Mouse (Mus musculus) thymus, postnatal 25 days (tissue): ENCODE measurements around the gene Dync1i1.

ENCODE experiments used
- DNase-seq: peaks from one replicate; pipeline ENCODE4 v3.0.0; 2022

Dync1i1 gene

GRCm38 (mm10) chr6:5775461-5775860, 50.0 kb downstream of the Dync1i1 start:
- no peak for DNase-seq

DNA sequence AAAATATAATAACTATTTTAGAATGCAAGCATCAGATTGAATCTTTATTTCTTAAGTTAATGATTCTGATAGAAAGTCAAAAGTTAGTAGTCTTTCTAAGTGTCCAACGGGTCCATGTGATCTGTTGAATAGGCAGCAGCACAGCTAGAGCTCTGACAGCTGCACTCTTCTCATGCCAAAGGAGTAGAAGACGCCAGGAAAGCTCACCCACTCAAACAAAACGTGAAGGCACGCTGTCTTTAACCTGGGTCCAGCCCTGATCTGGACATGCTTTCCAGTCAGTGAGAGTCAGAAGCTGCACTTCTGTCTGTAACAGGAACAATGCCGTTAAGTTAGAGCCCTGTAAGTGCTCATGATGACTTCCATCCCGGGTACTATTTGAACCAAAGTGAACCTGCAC, 56.3 kb downstream of the Dync1i1 start:
- no peak for DNase-seq

DNA sequence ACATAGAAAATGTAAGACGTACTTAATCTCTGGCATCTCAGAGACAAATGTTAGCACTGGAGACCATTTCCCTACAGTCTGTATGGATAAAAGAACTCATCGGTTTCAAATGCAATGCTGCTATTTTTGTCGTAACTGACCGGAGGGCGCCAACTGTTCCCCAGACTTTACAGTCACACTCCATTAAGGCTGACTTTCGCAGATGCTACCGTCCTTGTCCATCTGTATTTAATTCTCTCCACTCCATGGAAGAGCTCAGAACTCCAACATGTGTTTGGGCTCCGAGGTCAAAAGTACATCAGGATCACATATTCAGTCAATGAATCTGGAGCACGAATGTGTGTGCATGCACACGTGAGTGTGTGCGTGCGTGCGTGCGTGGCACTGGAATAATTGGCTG, 58.4 kb downstream of the Dync1i1 start:
- no peak for DNase-seq

GRCm38 (mm10) chr6:5790607-5791006, 65.2 kb downstream of the Dync1i1 start:
- no peak for DNase-seq

DNA sequence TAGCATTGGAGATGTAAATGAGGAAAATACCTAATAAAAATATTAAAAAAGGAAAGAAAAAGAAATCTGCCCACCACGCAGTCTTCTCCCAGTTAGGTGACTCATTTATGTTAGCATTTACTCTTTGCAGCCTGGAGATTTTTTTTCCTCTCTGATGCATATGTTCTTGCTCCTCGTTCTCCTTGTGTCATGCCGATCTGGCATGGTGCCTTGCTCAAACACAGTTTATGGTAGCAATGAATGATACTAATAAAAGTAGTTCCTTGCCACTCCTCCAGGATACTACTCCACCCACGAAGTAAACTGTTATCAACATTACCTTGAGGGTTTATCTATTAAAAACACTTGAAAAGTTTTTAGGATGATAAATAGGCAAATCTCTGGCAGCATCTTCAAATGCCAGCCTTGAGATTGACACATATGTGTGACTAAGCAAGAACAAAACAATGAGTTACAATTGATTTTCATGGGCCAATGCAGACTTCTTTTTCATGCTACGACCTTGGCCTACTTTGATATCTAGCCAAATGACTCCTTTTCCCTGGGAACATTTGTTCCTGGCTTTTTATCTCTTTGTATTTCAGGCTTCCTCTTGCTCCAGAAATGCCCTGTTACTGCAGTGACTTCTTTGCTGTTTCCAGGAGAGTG, 68.8 kb downstream of the Dync1i1 start:
- DNase-seq = no peak

DNA sequence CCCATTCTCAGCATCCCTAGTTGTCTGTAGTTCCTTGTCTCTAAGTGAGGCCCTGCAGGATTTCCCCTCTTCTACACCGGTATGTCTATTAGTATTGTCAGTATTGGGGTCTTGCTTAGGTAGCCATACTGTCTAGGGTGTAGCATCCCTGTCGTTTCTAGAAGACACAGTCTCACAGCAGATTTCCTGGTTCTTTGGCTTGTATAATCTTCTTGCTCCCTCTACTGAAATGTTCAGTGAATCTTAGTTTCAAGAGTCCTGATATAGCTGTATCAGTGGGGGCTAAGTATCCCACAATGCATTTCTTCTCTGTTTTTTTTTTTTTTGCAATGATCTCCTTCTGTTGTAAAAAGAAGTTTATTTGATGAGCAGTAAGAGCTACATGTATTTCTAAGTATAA, 69.9 kb downstream of the Dync1i1 start:
- no peak for DNase-seq

DNA sequence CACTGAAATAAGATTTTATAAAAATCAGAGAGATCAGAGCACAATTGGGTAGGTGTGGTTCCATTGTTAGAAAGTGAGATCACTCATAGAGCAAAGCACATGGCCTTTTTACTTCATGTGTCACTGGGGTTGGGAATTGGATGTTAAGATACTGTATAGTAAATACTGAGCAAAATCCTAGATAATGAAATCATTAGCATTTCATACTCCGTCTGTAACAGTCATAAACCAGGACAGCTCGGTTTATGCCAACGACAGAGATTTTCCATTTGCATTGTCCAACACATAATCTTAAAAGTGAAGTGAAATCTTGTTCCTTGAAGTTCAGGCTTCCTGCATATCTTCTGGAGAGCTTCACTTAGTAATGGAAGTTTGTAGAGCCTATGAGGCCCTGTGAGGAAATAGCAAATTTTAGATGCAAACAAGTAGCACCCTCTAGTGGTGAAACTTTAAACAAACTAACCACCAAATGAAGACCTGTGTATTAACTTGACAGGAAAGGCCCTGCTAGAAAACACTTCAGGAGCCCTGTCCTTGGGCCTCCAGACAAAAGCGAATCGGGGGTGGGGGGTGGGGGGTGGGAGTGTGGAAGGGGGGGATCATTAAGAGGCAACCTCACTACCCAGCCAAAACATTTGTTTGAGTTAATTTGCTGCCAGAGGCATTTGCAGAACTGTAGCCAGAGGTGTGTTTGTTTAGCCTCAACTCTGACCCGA, 76.8 kb downstream of the Dync1i1 start:
- no peak for DNase-seq

DNA sequence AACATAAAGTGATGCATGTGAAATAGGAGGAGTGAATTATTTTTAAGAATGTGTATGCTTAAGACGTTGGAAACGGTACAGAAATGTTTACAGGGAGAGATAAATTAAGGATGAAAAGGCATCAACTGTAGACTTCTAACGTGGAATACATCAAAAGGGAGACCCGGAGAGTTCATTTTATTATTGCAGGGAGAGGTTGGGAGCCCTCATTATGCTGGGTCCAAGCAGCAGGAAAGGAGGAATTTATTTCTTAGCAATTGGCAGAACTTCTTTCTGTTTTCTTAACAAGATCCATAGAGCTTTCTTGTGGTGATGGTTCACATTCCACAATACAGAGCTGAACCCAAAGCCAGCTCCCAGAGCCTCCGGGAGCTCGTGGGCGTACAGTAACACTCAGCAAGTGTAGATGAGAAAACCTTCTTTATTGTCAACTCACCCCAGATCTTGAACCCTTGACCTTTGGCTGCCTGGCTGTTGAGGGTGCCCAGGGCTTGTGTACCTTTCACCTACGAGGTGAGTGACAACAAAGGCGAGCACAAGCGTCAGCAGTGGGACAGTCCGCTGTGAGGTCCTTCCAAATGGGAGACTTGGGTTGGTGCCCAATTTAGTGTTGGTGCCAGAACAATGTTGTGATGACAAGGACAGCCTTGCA, 77.5 kb downstream of the Dync1i1 start:
- no peak for DNase-seq

GRCm38 (mm10) chr6:5808008-5808421, 82.6 kb downstream of the Dync1i1 start:
- DNase-seq = no peak

- DNase-seq = no peak
These were observed 86.6 kb downstream of the Dync1i1 start for GRCm38 (mm10) chr6:5812076-5812475.

DNA sequence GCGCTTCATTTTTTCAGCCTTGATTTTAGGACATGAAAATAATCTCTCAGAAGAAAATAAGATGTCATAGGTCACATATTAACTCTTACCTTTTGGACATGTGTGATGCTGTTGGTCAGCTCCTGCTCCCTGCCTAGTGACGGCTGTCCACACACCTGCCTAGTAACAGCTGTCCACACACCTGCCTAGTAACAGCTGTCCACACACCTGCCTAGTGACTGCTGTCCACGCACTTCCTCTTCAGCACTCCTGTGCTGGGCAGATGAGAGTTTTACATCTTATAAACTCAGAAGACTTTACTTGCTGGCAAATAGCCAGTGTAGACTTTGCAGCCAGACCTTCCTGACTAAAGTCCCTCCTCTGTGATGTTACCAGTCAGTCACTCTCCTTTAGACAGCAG, 94.2 kb downstream of the Dync1i1 start:
- no peak for DNase-seq

DNA sequence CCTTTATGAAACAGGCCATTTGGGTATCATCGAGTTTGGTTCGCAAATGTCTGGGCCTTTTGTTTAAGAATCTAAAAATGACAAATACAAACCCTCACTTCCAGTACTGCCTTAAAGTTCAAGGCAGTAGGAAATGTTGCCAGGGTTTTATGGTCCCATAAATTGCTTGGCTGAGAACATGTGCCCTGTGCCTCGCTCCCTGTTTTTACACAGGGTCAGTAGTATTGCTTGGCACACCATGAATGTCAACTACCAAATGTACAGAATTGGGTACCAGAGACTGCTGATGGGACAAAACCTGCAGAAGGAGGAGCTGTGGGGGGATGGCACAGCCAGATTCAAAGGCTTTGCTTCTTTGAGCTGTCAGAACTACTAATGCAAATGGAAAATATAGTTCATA, 100.0 kb downstream of the Dync1i1 start:
- DNase-seq = no peak

- DNase-seq = no peak
These were observed 101.6 kb downstream of the Dync1i1 start for GRCm38 (mm10) chr6:5827064-5827463.

DNA sequence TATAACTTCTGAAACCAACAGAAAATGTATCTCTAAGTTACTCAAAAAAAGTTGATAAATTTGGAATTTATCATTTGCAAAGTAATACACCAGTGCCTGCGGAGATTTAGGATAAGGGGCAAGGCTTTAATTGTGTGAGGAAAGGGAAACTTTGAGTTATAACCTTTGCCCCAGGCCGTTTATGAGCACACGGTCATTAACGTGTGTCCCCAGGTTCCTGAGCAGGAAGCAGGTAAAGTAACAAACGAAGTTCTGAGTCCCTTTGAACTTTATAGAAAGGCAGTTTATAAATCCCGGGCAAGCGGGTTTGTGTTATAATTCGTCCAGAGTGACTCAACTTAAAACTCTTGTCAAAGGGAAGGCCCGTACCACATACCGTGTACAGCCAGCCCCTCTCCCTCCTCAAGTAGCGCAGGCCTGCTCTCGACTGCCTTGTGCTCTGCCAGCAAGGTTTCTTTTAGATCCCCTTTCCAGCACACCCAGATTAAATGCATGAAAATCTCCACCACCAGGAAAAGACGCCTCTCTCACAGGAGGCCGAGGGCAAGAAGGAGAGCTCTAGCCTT, 103.1 kb downstream of the Dync1i1 start:
- no peak for DNase-seq

GRCm38 (mm10) chr6:5829148-5829547, 103.7 kb downstream of the Dync1i1 start:
- DNase-seq = no peak

GRCm38 (mm10) chr6:5830717-5831116, 105.3 kb downstream of the Dync1i1 start:
- no peak for DNase-seq

DNA sequence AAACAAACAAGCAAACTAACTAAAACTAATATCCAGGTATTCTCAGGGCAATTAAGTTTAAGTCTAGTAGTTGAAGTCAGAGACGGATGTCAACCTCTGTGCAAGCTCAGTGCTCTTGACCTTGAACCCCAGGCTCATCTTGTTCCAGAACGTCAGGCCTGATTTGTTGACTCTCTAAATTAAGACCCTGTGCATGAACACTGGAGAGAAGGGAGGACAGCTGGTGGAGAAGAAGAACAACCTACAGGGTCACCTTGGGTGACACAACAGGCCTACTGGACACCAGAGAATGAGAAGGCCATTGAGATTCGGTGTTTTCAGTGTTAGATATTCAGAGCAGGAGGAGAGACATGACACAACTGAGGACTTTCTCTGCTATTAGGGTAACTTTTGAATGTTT, 105.8 kb downstream of the Dync1i1 start:
- no peak for DNase-seq

DNA sequence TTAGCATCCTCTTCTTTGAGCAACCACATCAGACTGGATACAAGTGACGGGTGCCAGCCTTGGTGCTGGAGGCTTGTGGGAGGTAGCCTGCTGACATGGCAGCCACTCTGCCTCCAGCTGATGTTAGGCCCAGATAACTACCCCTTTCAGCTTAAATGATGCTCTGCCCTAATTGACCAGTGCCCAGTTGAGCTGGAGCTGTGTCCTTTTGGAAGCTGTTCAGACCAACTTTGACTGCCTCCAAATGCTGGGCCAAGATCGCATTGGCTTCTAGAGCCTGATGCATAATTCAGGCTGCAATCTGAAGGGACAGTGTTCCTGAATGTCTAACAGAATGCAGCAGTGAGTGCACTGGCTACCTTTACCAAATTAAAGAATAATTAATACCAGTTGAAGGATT, 107.4 kb downstream of the Dync1i1 start:
- DNase-seq = no peak

- DNase-seq = no peak
These were observed 117.0 kb downstream of the Dync1i1 start for GRCm38 (mm10) chr6:5842466-5842865.

GRCm38 (mm10) chr6:5846154-5846553, 120.7 kb downstream of the Dync1i1 start:
- DNase-seq = no peak

DNA sequence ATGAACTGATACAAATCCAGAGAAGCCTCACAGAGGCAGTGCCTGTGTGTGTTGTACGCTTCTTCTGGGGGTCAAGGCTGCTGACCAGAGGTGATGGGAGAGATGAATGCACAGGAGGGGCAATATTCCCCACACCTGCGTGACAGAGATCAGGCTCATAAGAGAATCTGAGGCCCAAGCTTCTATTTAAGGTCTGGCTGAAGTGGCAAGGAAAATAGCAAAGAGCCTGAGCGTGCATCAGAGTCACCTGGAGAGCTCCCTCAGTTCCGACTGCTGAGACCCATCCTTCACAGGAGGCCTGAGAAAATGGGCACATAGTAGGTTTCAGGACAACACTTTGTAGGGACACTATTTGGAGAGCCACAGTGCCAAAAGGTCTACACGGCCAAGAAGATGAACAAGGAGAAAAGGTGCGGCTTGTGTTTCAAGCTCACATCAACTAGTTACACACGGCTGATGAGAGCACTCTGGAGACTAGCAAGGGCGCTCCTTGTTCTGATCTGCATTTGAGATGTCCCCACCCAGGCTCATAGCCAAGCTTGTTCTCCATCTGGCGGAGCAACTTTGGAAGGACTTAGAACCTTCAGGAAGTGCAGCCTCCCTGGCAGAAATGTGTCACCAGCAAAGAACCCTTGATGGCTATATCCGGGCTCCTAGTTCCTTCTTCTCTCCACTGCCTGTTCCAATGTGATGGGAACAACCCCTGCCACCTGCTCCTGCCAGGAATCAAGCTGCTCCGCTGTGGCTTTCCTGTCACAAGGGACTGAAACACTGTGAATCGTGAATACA, 128.8 kb downstream of the Dync1i1 start:
- no peak for DNase-seq

- no peak for DNase-seq
These were observed 130.1 kb downstream of the Dync1i1 start for GRCm38 (mm10) chr6:5855526-5855925.

DNA sequence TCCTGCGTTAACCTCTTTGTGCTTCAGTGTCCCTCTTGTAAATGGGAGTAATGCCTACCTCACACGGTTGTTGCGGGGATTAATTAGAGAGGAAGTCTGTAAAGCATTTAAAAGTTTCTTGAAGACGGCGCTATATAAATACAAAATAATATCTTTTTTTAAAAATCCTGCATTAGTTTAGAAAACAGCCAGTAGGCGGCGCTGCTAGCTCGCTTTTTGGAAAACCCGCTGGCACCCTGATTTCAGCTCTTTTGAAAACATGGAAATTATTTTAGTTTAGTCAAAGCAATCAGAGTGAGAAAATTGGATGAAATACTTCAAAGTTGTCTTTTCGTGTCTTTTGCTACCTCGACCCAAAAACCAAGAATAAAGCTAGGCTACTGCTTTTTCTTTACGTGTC, 132.9 kb downstream of the Dync1i1 start:
- DNase-seq = no peak
